Mouse (Mus musculus) heart, embryonic 13.5 days (tissue): ENCODE measurements around the gene Selenow. TPM values are rescaled to one million over a fixed set of nuclear protein-coding genes. Genes with fewer than 3 reads are reported as not detected.
A peak's percentile ranks its signal among the peaks of the same experiment; 100 is the strongest.

Experiments used
- ATAC-seq: fragments of 200-750 bp; cut with Nextera tagmentation; 2 replicates; pipeline ENCODE4 v1.8.0; 2017; ENCODE audit warnings: moderate TSS enrichment; ENCODE audit not compliant: insufficient number of reproducible peaks, low FRiP score, low TSS enrichment; ENCODE audit errors: extremely low read depth
- H3K27ac ChIP-seq: fragments of 300-500 bp; sonication (generic); replicated peaks from 2 replicates; pipeline ENCODE4 v1.5.1; 2015; ENCODE audit warnings: moderate library complexity, mild to moderate bottlenecking, inconsistent platforms
- H3K27me3 ChIP-seq: fragments of 300-500 bp; sonication (generic); replicated peaks from 2 replicates; pipeline ENCODE4 v1.6.1; 2015; ENCODE audit warnings: mild to moderate bottlenecking, inconsistent platforms
- H3K36me3 ChIP-seq: fragments of 300-500 bp; sonication (generic); 2 replicates; pipeline ENCODE4 v1.6.1; 2015; ENCODE audit warnings: mild to moderate bottlenecking, inconsistent platforms
- H3K4me1 ChIP-seq: fragments of 300-500 bp; sonication (generic); 2 replicates; pipeline ENCODE4 v1.6.1; 2015; ENCODE audit warnings: inconsistent platforms
- H3K4me2 ChIP-seq: fragments of 300-500 bp; sonication (generic); 2 replicates; pipeline ENCODE4 v1.6.1; 2015; ENCODE audit warnings: inconsistent platforms, mild to moderate bottlenecking, moderate library complexity
- H3K4me3 ChIP-seq: fragments of 300-500 bp; sonication (generic); 2 replicates; pipeline ENCODE4 v1.5.1; 2015; ENCODE audit warnings: moderate library complexity, mild to moderate bottlenecking, inconsistent platforms
- H3K9ac ChIP-seq: fragments of 300-500 bp; sonication (generic); 2 replicates; pipeline ENCODE4 v1.6.1; 2015; ENCODE audit warnings: inconsistent platforms, mild to moderate bottlenecking, moderate library complexity
- H3K9me3 ChIP-seq: fragments of 300-500 bp; sonication (generic); 2 replicates; pipeline ENCODE4 v1.6.1; 2016; ENCODE audit warnings: inconsistent platforms
- WGBS: fragments of 180-500 bp; shearing (Covaris S2); methylation state at CpG from one replicate; pipeline ENCODE4 v1.1.7; 2015; ENCODE audit warnings: mixed read lengths; 5-methylcytosine and 5-hydroxymethylcytosine counted together
- polyA plus RNA-seq: library from polyadenylated mRNA; unstranded; fragments of >200 nt; fragmentation: Nextera tagmentation; extraction: Ambion mirVana; gene quantifications from 2 replicates; pipeline ENCODE4 v1.2.1, GENCODE M21; 2015

The Selenow gene
- polyA plus RNA-seq, 1 experiment from 2014 or later: 667 TPM

DNA sequence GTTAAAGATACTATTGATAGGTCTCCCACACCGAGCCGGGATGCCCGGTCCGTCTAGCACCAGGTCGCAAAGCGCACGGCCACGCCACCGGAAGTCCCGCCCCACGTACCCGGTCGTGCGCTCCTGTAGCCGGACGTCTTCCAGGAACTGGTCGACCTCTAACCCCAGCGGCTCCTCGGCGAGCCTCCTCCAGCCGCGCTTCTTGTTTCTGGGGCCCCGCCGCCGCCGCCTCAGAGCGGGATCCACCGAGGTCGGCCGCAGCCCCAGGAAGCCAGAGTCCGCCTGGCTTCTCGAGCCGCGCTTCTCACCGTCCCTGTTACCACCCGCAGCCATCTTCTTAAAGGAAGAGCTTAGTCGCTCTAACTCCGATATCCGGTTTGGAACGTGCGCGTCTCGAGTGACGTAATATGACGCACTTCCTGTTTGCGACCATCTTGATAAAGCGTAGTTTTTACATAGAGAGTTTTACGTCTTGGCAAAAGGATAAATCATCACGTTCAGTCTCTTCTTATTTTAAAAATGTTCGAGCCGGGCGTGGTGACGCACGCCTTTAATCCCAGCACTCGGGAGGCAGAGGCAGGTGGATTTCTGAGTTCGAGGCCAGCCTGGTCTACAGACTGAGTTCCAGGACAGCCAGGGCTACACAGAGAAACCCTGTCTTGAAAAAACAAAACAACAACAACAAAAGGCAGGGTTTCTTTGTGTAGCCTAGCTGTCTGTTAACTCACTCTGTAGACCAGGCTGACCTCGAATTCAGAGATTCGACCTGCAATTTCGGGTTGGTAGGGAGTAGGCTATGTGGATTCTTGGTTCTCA, 23.7 kb upstream of the Selenow start, which contains the start of gene Nop53:
Gene Nop53 (minus strand): TSS at position 354 of the 816 bp plus-strand sequence.
- H3K4me1 ChIP-seq: peaks cover 37% of the 10 kb centered on the region
- no peaks in the 10 kb centered on the region for H3K27me3 ChIP-seq
- H3K4me3 ChIP-seq: peak within 1 kb of the TSS; percentile 82
- H3K9ac ChIP-seq: peak within 1 kb of the TSS; percentile 91
- peak within 1 kb of the TSS; percentile 96 for H3K4me2 ChIP-seq
- H3K9me3 ChIP-seq: no peaks in the 10 kb centered on the region
- peaks cover 54% of the 10 kb centered on the region for H3K36me3 ChIP-seq
- peak; percentile 78 for ATAC-seq
- H3K27ac ChIP-seq: peak within 1 kb of the TSS; percentile 95
- 2% methylated on average over 59 of the region's 59 CpGs for WGBS

DNA sequence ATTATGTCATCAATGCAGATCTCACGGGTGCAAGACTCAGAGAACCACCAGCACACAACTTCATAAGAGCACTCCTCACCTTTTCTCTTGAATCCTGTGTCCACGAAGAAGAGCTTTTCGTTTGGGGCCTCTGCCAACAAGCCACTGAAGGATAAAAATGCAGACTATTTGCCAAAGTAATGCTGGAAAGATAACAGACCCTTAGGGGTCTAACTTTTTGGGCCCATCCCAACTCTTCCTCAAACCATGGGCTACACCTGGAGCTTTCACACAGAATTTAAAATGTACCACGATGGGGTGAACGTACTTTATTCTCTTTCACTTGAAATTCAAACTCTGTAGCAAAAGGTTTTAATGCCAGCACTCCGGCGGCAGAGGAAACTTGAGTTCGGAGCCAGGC, 23.0 kb upstream of the Selenow start:
- peaks cover 37% of the 10 kb centered on the region for H3K4me1 ChIP-seq
- H3K9me3 ChIP-seq: no peaks in the 10 kb centered on the region
- peak overlapping the region; percentile 96 for H3K4me2 ChIP-seq
- 5% methylated on average over 8 of the region's 8 CpGs for WGBS
- peaks cover 54% of the 10 kb centered on the region for H3K36me3 ChIP-seq
- peak overlapping the region; percentile 91 for H3K9ac ChIP-seq
- peak overlapping the region; percentile 82 for H3K4me3 ChIP-seq
- no peak for ATAC-seq
- peak overlapping the region; percentile 95; the same call in 1 of the 2 replicates for H3K27ac ChIP-seq
- no peaks in the 10 kb centered on the region for H3K27me3 ChIP-seq

DNA sequence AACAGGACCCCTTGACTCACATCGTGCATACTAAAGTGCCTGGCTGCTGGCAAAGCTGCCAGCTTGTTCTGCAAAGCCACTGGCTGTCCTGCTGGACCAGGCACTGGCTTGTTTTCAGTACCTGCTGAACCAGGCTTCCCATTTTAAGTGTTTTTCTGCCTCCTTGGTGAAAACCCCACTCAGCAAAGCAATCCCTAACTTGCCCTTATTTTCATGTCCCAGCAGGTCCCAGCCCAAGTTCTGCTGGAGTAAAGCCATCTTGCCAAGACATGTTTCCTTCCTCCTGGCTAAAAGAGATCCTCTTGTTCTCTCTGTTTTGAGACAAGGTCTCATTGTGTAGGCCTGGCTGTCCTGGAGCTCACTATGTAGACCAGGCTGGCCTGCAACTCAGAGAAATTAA, 22.1 kb upstream of the Selenow start:
- no peak for ATAC-seq
- Histone ChIP-seq H3K27me3 (no peaks in the 10 kb centered on the region), H3K9me3 (no peaks in the 10 kb centered on the region), H3K4me2 (peak overlapping the region; percentile 96), H3K27ac (no peak overlapping the region), H3K4me3 (peak overlapping the region; percentile 82; the same call in 1 of the 2 replicates), H3K9ac (no peak overlapping the region), H3K36me3 (peaks cover 54% of the 10 kb centered on the region), H3K4me1 (peaks cover 34% of the 10 kb centered on the region)
- 84% methylated on average over 1 of the region's 1 CpGs for WGBS

DNA sequence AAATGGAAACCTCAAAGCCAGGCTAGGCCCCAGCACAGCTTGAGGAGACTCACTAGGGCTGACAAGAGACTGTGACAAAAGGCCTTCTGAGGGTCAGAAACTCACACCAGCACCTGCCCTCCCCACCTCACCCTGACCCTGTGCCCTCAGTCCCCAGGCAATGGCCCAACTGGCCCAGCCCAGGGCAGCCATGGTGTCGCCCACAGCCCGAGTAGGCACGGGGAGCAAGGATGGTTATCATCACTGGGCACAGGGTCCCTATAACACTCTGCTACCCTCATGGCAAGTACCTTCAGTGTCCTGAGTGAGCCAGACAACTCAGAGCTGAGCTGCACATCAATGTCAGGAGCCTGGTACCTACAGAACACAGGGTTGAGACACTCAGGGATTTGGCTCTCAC, 16.4 kb upstream of the Selenow start:
- Histone ChIP-seq H3K9me3 (no peaks in the 10 kb centered on the region), H3K4me2 (no peak overlapping the region), H3K27ac (no peak overlapping the region), H3K9ac (no peak overlapping the region), H3K4me3 (no peak overlapping the region), H3K36me3 (peaks cover 89% of the 10 kb centered on the region), H3K27me3 (no peaks in the 10 kb centered on the region), H3K4me1 (no peaks in the 10 kb centered on the region; the same call in 1 of the 2 replicates)
- 93% methylated on average over 3 of the region's 3 CpGs for WGBS
- no peak for ATAC-seq

DNA sequence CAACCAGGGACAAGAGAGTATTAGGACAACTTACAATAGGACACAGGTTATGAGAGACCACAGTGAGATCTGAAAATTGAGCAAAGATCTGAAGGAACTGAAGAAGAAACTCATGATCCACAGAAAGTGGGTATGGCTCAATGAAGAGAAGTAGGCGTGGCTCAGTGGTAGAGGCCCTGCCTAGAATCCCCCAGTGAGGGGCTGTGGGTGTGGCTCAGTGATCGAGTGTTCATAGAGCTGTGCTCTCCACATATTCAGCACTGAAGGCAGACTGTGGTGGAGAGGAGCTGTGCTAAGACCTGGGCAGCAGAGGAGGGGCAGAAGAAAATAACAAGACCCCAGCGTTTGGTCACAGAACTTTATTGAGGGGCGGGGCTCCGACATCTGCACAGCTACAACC, 15.3 kb upstream of the Selenow start:
- Histone ChIP-seq H3K4me2 (no peak overlapping the region), H3K9ac (no peak overlapping the region), H3K27ac (no peak overlapping the region), H3K4me1 (no peaks in the 10 kb centered on the region; the same call in 1 of the 2 replicates), H3K36me3 (peaks cover 78% of the 10 kb centered on the region), H3K4me3 (no peak overlapping the region), H3K9me3 (no peaks in the 10 kb centered on the region), H3K27me3 (no peaks in the 10 kb centered on the region)
- WGBS: 77% methylated on average over 5 of the region's 5 CpGs
- no peak for ATAC-seq

DNA sequence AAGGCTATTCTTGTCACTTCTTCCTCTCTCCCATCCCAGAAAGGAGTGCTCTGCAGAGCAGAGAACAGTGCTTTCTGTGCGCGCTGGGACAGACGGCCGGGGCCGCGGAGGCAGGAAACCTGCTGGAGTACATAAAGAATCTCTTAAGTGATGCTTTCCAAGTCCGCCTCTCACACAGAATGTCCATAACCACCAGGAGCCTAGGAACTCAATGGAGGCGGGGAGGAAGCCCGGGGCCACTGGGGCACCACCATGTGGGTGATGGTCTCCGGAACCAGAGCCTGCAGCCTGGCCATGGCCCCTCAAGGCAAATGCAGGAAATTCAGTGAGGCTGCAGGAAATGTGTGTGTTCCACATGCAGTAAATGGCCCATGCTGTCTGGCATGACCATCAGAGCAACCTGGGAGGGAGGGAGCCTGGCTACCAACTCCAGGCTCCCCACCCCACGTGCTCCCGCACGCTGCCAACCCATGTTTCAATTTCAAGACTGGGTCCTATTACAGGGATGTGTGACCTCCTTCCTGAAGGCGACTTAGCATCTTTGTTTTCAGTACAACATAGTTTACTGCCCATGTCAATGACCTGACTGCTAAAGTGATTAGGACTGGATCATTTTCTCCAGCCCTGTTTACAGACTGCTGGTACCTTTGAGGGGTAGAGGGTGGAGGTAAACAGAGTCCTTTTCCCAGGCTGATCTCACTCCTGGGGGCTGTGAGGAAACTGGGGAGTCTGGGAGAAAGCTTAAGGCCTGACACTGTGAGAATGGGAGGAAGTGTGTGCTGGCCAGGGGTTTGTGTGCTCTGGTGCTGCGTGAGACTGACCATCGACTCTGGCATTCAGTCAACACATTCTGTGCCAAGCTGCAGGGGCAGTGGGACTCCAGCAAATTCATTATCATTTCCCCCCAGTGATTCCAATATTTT, 11.5 kb upstream of the Selenow start:
- Histone ChIP-seq H3K4me1 (peaks cover 14% of the 10 kb centered on the region), H3K27me3 (no peaks in the 10 kb centered on the region), H3K9ac (no peak overlapping the region; the same call in 1 of the 2 replicates), H3K36me3 (peaks cover 40% of the 10 kb centered on the region), H3K27ac (peak overlapping the region; percentile 71), H3K4me3 (no peak overlapping the region), H3K9me3 (no peaks in the 10 kb centered on the region), H3K4me2 (peak overlapping the region; percentile 16; the same call in 1 of the 2 replicates)
- ATAC-seq: peak; percentile 49; the same call in 1 of the 2 replicates
- WGBS: 44% methylated on average over 16 of the region's 16 CpGs

DNA sequence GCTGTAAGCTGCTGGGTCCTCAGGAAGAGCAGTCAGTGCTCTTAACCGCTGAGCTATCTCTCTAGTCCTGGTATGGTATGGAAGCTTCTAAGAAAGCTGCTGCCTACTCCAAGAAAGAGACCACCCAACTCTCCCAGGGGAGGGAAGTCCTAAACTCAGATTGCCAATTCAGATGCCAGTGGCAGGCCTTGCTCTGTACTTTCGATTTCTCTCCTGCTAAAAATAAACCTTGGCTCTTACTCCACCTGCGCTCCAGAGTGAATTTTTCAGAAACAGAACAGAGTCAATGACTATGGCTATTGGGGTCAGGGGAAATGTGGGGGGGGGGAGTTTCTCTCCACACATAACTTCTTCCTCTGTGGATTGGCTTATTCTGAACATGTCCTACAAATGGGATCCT, 9.4 kb upstream of the Selenow start:
- no peaks in the 10 kb centered on the region for H3K27me3 ChIP-seq
- peak overlapping the region; percentile 61 for H3K27ac ChIP-seq
- peak overlapping the region; percentile 42 for H3K4me2 ChIP-seq
- ATAC-seq: no peak
- H3K9ac ChIP-seq: no peak overlapping the region
- no peaks in the 10 kb centered on the region for H3K9me3 ChIP-seq
- WGBS: 48% methylated on average over 3 of the region's 3 CpGs
- H3K4me1 ChIP-seq: peaks cover 14% of the 10 kb centered on the region
- H3K36me3 ChIP-seq: peaks cover 19% of the 10 kb centered on the region
- H3K4me3 ChIP-seq: no peak overlapping the region

DNA sequence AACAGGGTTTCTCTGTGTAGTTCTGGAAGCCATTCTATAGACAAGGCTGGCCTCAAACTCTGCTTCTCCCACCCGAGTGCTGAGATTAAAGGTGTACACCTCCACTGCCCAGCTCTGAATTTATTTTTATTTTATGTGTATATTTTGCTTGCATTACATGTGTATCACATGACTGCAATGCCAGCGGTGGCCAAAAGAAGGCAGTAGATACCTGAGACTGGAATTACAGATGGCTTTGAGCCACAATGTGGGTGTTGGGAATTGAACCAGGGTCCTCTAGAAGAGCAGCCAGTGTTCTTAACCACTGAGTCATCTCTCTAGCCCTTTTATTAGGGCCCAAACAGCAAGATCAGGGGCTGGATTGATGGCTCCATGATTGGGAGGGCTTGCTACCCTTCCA, 8.3 kb upstream of the Selenow start:
- Histone ChIP-seq H3K27me3 (no peaks in the 10 kb centered on the region), H3K9ac (no peak overlapping the region), H3K4me3 (no peak overlapping the region), H3K4me1 (peaks cover 14% of the 10 kb centered on the region), H3K36me3 (peaks cover 8% of the 10 kb centered on the region), H3K4me2 (no peak overlapping the region), H3K9me3 (no peaks in the 10 kb centered on the region), H3K27ac (no peak overlapping the region)
- no peak for ATAC-seq
- WGBS: 51% methylated on average over 2 of the region's 2 CpGs

DNA sequence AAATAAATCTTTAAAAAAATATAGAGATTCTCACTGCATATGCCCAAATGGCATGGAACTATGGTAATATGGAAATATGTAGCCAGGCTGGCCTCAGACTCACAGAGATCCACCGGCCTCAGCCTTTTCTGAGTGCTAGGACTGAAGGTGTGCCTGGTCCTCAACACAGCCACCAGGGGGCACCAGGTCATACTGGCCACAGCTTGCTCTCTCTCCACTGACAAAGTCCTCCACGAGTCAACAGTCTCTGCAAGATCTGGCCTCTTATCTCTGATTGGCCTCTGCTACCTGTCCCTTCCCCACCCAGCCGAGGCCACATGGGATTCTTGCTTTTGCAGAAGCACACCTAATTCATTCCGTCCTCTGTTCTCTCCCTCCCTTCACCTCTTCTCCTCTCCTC, 7.7 kb upstream of the Selenow start:
- Histone ChIP-seq H3K27ac (no peak overlapping the region), H3K27me3 (no peaks in the 10 kb centered on the region), H3K4me3 (no peak overlapping the region), H3K9me3 (no peaks in the 10 kb centered on the region), H3K36me3 (peaks cover 2% of the 10 kb centered on the region; the same call in 1 of the 2 replicates), H3K4me1 (peaks cover 14% of the 10 kb centered on the region), H3K9ac (no peak overlapping the region), H3K4me2 (no peak overlapping the region)
- no peak for ATAC-seq
- WGBS: 28% methylated on average over 4 of the region's 4 CpGs

DNA sequence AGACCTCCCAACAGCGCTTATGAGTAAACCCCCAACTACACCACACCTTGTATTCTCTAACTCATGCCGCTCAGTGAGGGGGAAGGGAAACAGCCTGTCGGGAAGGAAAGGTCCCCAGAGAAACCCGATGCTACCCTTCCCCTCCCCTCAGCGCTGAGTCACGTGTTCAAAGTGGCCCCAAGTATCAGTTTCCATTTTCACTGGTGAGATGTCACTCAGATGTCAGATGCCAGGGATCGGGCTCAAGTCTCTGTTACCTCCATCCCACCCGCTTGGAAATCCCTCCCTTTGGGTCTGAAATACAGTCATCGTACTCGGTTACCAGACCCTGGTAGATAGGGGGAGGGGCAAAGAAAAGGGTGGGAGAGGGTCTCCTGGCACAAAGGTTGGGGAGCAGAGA, 406 bp downstream of the Selenow start:
- 0% methylated on average over 10 of the region's 10 CpGs for WGBS
- H3K4me3 ChIP-seq: peak overlapping the region; percentile 86
- peaks cover 36% of the 10 kb centered on the region for H3K36me3 ChIP-seq
- peak overlapping the region; percentile 79 for H3K4me2 ChIP-seq
- H3K9ac ChIP-seq: peak overlapping the region; percentile 93
- H3K9me3 ChIP-seq: no peaks in the 10 kb centered on the region
- H3K4me1 ChIP-seq: peaks cover 25% of the 10 kb centered on the region
- H3K27me3 ChIP-seq: 0 out of 2 replicates have a peak, but pooled peaks cover 6% of the 10 kb centered on the region
- H3K27ac ChIP-seq: peak overlapping the region; percentile 81
- peak; percentile 30 for ATAC-seq

DNA sequence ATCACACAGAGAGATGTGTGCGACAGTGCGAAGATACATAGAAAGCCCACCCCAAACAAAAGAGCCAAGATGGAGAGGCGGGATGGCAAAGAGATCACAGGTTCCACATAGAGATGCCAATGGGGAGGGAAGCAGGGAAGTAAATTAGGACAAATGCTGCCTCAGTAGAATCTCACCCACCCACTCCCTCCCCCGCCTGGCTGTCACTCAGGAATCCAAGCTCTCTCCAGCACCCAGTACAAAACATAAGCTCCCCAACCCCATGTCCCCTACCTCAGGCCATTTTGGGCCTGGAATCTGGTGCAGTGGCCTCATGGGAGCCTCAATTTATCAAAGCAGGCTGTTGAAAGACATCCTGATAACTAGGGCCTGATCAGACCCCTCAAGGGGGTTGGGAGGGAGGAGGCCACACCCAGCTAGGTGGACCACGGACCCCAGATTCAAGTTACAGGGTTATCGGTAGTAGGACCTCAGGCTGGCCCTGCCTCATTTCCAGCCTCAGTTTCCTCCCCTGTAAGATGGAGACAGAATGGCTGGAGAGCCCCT, 1.5 kb downstream of the Selenow start:
- Histone ChIP-seq H3K4me2 (peak overlapping the region; percentile 79), H3K27ac (no peak overlapping the region), H3K36me3 (peaks cover 44% of the 10 kb centered on the region), H3K9ac (peak overlapping the region; percentile 93), H3K4me1 (peaks cover 25% of the 10 kb centered on the region), H3K4me3 (peak overlapping the region; percentile 86), H3K9me3 (no peaks in the 10 kb centered on the region), H3K27me3 (0 out of 2 replicates have a peak, but pooled peaks cover 6% of the 10 kb centered on the region)
- WGBS: 65% methylated on average over 6 of the region's 6 CpGs
- no peak for ATAC-seq
